Mouse (Mus musculus) limb, embryonic 13.5 days (tissue): ENCODE measurements around the gene Helz2. TPM values are rescaled to one million over a fixed set of nuclear protein-coding genes. Genes with fewer than 3 reads are reported as not detected.
"Not testable (repeated sequence)": the region's sequence is repeated elsewhere in the genome, so short reads cannot be mapped to it uniquely, and the experiment has no call there.

Experiments used
- ATAC-seq: fragments of 200-750 bp; cut with Nextera tagmentation; 2 replicates; pipeline ENCODE4 v1.8.0; 2017; ENCODE audit warnings: low read depth, moderate number of reproducible peaks, moderate TSS enrichment; ENCODE audit not compliant: low FRiP score
- H3K27ac ChIP-seq: fragments of 300-500 bp; sonication (generic); 2 replicates; pipeline ENCODE4 v1.5.1; 2015; ENCODE audit warnings: inconsistent platforms, mild to moderate bottlenecking, moderate library complexity
- H3K27me3 ChIP-seq: fragments of 300-500 bp; sonication (generic); 2 replicates; pipeline ENCODE4 v1.6.1; 2015; ENCODE audit warnings: mild to moderate bottlenecking, inconsistent platforms
- H3K36me3 ChIP-seq: fragments of 300-500 bp; sonication (generic); 2 replicates; pipeline ENCODE4 v1.6.1; 2015; ENCODE audit warnings: inconsistent platforms, mild to moderate bottlenecking, moderate library complexity
- H3K4me1 ChIP-seq: fragments of 300-500 bp; sonication (generic); 2 replicates; pipeline ENCODE4 v1.6.1; 2015; ENCODE audit warnings: inconsistent platforms
- H3K4me2 ChIP-seq: fragments of 300-500 bp; sonication (generic); replicated peaks from 2 replicates; pipeline ENCODE4 v1.6.1; 2015; ENCODE audit warnings: inconsistent platforms, mild to moderate bottlenecking, moderate library complexity
- H3K4me3 ChIP-seq: fragments of 300-500 bp; sonication (generic); 2 replicates; pipeline ENCODE4 v1.5.1; 2015; ENCODE audit warnings: moderate library complexity, mild to moderate bottlenecking, inconsistent platforms
- H3K9ac ChIP-seq: fragments of 300-500 bp; sonication (generic); 2 replicates; pipeline ENCODE4 v1.6.1; 2015; ENCODE audit warnings: mild to moderate bottlenecking, inconsistent platforms
- H3K9me3 ChIP-seq: fragments of 300-500 bp; sonication (generic); 2 replicates; pipeline ENCODE4 v1.6.1; 2016; ENCODE audit warnings: inconsistent platforms
- WGBS: fragments of 180-500 bp; shearing (Covaris S2); methylation state at CpG from one replicate; pipeline ENCODE4 v1.1.7; 2015; 5-methylcytosine and 5-hydroxymethylcytosine counted together
- polyA plus RNA-seq: library from polyadenylated mRNA; unstranded; fragments of >200 nt; fragmentation: Nextera tagmentation; extraction: Ambion mirVana; gene quantifications from 2 replicates; pipeline ENCODE4 v1.2.1, GENCODE M21; 2015

The Helz2 gene
- polyA plus RNA-seq, 1 experiment from 2014 or later, result 1.8 TPM

DNA sequence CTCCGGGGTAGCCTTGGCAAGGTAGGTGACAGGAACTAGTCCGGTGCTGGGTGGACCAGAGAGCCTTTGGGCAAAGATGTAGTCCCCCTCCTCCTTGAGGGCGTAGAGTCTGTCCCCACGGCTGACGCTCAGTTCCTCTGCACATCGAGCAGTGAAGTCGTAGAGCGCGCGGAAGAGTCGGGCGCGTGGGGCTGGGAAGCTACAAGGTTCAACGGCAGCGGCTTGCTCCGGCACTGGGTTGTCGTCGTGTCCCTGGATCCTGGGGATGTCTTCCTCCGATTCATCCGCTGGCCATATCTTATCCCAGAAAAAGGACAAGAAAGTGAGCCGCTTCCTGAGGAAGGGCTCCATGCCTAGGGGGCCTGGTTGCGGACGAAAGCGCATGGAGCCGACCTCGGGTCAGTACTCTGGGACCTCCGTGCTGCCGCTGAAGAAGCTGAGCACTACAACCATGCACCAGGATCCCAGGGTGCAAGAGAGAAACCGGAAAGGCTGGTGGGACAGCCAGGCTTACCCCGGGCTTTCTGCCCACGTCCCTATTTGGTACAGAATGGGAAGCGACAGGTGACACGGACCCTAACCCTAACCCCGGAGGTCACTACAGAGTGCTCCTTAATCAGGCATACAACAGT lies 29.3 kb downstream of the Helz2 start:
- Histone ChIP-seq H3K4me2 (peak overlapping the region; percentile 62), H3K4me3 (peak overlapping the region; percentile 36), H3K27me3 (peaks cover 43% of the 10 kb centered on the region), H3K36me3 (no peaks in the 10 kb centered on the region), H3K4me1 (peaks cover 16% of the 10 kb centered on the region), H3K9me3 (no peaks in the 10 kb centered on the region), H3K27ac (no peak overlapping the region), H3K9ac (peak overlapping the region; percentile 14; the same call in 1 of the 2 replicates)
- 0 out of 2 replicates have a peak, but pooled peaks have one; percentile 8 for ATAC-seq
- WGBS, result 4% methylated on average over 34 of the region's 34 CpGs

DNA sequence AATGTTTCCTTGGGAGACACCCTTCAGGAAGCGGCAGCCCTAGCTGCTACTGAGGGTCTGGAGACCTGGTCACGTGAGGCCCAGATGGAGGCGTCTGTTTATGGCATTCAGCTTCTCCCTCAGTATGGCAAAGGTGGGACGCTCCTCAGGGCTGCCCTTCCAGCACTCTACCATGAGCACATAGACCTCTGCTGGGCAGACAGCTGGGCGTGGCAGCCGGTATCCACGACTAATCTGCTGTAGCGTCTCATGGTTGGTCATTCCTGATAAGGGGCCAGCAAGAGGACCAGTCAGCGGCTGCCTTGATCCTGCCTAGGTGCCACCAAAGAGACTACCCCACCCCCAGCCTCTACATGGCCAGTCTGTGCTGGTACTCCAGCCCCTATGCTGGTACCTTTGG lies 35.7 kb downstream of the Helz2 start:
- H3K36me3 ChIP-seq, result no peaks in the 10 kb centered on the region
- H3K9me3 ChIP-seq, result no peaks in the 10 kb centered on the region
- no peak overlapping the region for H3K4me2 ChIP-seq
- no peaks in the 10 kb centered on the region for H3K4me1 ChIP-seq
- no peak overlapping the region for H3K27ac ChIP-seq
- no peak overlapping the region for H3K4me3 ChIP-seq
- no peak overlapping the region for H3K9ac ChIP-seq
- 75% methylated on average over 9 of the region's 9 CpGs for WGBS
- no peak for ATAC-seq
- H3K27me3 ChIP-seq, result peaks cover 8% of the 10 kb centered on the region

DNA sequence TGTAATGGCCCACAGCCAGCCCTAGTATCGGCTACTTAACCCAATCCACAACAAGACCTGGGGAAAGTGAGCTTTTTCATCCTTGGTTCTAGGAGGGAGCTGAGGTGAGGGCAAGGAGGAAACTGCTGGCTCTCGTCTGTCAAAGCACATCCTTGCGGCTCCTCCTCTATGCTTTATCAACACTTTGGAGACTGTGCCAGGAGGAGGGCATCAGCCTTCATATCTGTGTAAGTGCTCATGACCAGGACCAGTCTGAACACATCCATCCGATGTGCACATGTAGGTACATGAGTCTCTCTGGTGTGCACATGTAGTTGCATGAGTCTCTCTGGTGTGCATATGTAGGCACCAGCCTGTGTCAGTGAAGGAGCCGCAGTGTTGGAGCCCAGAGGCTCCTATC lies 36.1 kb downstream of the Helz2 start:
- ATAC-seq, result no peak
- H3K4me1 ChIP-seq, result no peaks in the 10 kb centered on the region
- H3K27me3 ChIP-seq, result peaks cover 5% of the 10 kb centered on the region; the same call in 1 of the 2 replicates
- no peaks in the 10 kb centered on the region for H3K9me3 ChIP-seq
- no peak overlapping the region for H3K4me3 ChIP-seq
- H3K9ac ChIP-seq, result no peak overlapping the region
- no peaks in the 10 kb centered on the region for H3K36me3 ChIP-seq
- 81% methylated on average over 5 of the region's 5 CpGs for WGBS
- H3K4me2 ChIP-seq, result no peak overlapping the region
- no peak overlapping the region for H3K27ac ChIP-seq

- H3K9me3 ChIP-seq, result no peaks in the 10 kb centered on the region
- whole genome bisulfite sequencing, result 84% methylated on average over 6 of the region's 6 CpGs
- no peak overlapping the region for H3K9ac ChIP-seq
- H3K36me3 ChIP-seq, result no peaks in the 10 kb centered on the region
- no peak for ATAC-seq
- no peak overlapping the region for H3K4me3 ChIP-seq
- no peak overlapping the region for H3K27ac ChIP-seq
- H3K4me2 ChIP-seq, result no peak overlapping the region
- H3K27me3 ChIP-seq, result no peaks in the 10 kb centered on the region
- H3K4me1 ChIP-seq, result no peaks in the 10 kb centered on the region
Observed at GRCm38 (mm10) chr2:181202886-181203285, 38.9 kb downstream of the Helz2 start.

GRCm38 (mm10) chr2:181202422-181202821 lies 39.4 kb downstream of the Helz2 start, which contains the start of gene Ptk6:
Ptk6 (minus strand) TSS chr2:181202789.
- H3K4me1 ChIP-seq, result no peaks in the 10 kb centered on the region
- H3K27ac ChIP-seq, result no peak within 1 kb of the TSS
- no peaks in the 10 kb centered on the region for H3K9me3 ChIP-seq
- no peaks in the 10 kb centered on the region for H3K27me3 ChIP-seq
- no peak within 1 kb of the TSS for H3K4me2 ChIP-seq
- no peak for ATAC-seq
- 88% methylated on average over 3 of the region's 3 CpGs for WGBS
- no peak within 1 kb of the TSS for H3K4me3 ChIP-seq
- H3K9ac ChIP-seq, result no peak within 1 kb of the TSS
- H3K36me3 ChIP-seq, result no peaks in the 10 kb centered on the region

DNA sequence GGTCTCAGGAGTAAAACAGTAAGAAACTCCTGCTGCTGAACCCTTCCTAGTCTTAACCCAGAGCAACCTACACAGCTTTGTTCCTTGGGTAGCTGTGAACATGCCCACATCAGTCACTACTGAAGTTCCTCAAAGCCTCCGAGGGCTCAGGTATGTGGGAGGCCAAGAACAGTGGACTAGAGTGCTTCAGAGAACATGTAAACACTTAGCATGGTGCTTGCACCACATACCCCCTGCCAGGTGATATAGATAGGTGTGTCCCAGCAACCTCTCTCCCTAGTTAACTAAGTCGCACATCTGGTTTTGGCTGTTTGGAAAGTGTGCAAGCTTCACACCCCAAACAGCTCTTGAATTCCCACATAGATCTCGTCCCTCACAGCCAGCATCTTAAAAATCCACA lies 40.2 kb downstream of the Helz2 start:
- ATAC-seq, result no peak
- H3K4me1 ChIP-seq, result no peaks in the 10 kb centered on the region

DNA sequence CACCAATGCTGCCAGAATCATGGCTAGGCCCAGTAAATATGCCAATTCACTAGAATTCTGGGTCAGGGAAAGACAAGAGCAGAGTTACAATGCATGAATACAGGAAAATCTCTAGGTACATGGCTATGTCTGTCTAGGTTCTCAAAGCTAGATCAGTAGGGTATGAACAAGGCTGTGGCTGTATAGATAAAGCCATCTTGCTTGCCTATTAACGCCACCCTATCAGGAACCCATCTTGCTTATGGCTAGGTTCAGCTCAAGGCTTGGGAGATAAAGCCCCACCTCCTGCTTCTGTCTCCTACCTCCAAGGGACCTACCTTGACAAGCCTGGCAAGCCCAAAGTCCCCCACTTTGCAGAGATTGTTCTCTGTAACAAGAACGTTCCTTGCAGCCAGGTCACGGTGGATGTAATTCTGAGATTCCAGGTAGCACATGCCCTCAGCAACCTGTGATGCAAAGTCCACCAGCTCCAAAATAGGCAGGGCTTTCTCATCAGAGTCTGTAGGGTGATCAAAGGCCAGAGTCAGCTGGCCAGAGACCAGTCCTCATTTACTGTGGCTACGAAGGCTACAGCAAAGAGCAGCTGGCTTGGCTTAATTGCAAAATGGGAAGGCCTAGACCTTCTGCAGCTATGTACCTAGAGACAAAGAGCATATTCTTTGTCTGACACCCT lies 45.1 kb downstream of the Helz2 start:
- no peak overlapping the region for H3K4me3 ChIP-seq
- ATAC-seq, result no peak
- H3K27ac ChIP-seq, result no peak overlapping the region
- H3K4me1 ChIP-seq, result no peaks in the 10 kb centered on the region
- no peaks in the 10 kb centered on the region for H3K36me3 ChIP-seq
- no peak overlapping the region for H3K4me2 ChIP-seq
- 87% methylated on average over 4 of the region's 4 CpGs for WGBS
- H3K27me3 ChIP-seq, result no peaks in the 10 kb centered on the region
- no peak overlapping the region for H3K9ac ChIP-seq
- no peaks in the 10 kb centered on the region for H3K9me3 ChIP-seq

More for the DNA sequence above, 40.2 kb downstream of the Helz2 start:
- Histone ChIP-seq H3K36me3 (no peaks in the 10 kb centered on the region), H3K4me2 (no peak overlapping the region), H3K4me3 (no peak overlapping the region), H3K27me3 (no peaks in the 10 kb centered on the region), H3K27ac (no peak overlapping the region), H3K9ac (no peak overlapping the region), H3K9me3 (no peaks in the 10 kb centered on the region)
- WGBS, result 67% methylated on average over 3 of the region's 3 CpGs

GRCm38 (mm10) chr2:181193044-181193443 lies 48.8 kb downstream of the Helz2 start:
- Histone ChIP-seq H3K4me3 (no peak overlapping the region), H3K4me2 (no peak overlapping the region), H3K9ac (no peak overlapping the region), H3K36me3 (peaks cover 12% of the 10 kb centered on the region), H3K9me3 (no peaks in the 10 kb centered on the region), H3K27me3 (no peaks in the 10 kb centered on the region), H3K4me1 (peaks cover 10% of the 10 kb centered on the region), H3K27ac (no peak overlapping the region)
- WGBS, result 75% methylated on average over 3 of the region's 3 CpGs
- no peak for ATAC-seq

DNA sequence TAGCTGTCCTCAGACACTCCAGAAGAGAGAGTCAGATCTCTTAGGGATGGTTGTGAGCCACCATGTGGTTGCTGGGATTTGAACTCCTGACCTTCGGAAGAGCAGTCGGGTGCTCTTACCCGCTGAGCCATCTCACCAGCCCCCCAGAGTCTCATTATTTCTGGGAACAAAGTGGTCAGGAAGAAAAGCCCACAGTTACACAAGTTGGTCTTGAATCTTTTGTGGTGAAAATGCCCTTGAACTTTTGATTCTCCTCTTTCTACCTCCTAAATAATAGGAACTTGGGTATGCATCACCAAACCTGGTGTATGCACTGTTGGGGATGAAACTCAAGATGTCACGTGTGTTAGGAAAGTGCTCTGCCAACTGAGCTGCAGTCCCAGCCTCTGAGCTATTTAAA lies 49.9 kb downstream of the Helz2 start:
- no peak overlapping the region for H3K4me2 ChIP-seq
- peaks cover 10% of the 10 kb centered on the region for H3K4me1 ChIP-seq
- no peaks in the 10 kb centered on the region for H3K27me3 ChIP-seq
- 72% methylated on average over 4 of the region's 4 CpGs for WGBS
- no peak overlapping the region for H3K9ac ChIP-seq
- peaks cover 12% of the 10 kb centered on the region for H3K36me3 ChIP-seq
- H3K4me3 ChIP-seq, result no peak overlapping the region
- no peaks in the 10 kb centered on the region for H3K9me3 ChIP-seq
- no peak overlapping the region for H3K27ac ChIP-seq
- ATAC-seq, result no peak

- not testable (repeated sequence) for H3K4me3 ChIP-seq, H3K27me3 ChIP-seq, ATAC-seq, H3K4me2 ChIP-seq, H3K27ac ChIP-seq, H3K9me3 ChIP-seq, H3K9ac ChIP-seq
- H3K36me3 ChIP-seq, result peaks cover 12% of the 10 kb centered on the region
- WGBS, result 70% methylated on average over 4 of the region's 4 CpGs
- H3K4me1 ChIP-seq, result peaks cover 10% of the 10 kb centered on the region
Observed at GRCm38 (mm10) chr2:181191385-181191784, 50.4 kb downstream of the Helz2 start.

DNA sequence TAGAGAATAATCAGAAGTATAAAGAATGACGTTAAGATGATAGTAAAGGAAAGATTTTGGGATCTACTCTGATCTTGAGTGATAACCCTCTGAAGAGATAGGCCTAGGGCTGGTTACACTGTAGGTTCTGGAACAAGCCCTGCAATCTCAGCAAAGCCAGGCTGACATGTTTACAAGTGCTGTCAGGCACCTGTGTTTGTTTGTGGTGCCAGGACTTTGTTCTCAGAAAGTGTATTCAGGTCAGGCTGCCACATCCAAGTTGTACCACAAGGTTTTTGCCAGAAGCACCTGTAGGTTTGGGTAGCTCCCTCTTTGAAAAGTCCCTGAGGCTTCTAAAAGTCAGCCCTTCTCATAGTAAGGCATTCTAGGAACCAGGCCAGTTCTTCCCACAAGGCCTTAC lies 52.5 kb downstream of the Helz2 start:
- ATAC-seq, result no peak
- Histone ChIP-seq H3K4me2 (no peak overlapping the region), H3K9me3 (no peaks in the 10 kb centered on the region), H3K9ac (no peak overlapping the region), H3K4me3 (no peak overlapping the region), H3K27me3 (no peaks in the 10 kb centered on the region), H3K27ac (no peak overlapping the region), H3K4me1 (peaks cover 10% of the 10 kb centered on the region), H3K36me3 (peaks cover 12% of the 10 kb centered on the region)
- WGBS, result 76% methylated on average over 1 of the region's 1 CpGs

DNA sequence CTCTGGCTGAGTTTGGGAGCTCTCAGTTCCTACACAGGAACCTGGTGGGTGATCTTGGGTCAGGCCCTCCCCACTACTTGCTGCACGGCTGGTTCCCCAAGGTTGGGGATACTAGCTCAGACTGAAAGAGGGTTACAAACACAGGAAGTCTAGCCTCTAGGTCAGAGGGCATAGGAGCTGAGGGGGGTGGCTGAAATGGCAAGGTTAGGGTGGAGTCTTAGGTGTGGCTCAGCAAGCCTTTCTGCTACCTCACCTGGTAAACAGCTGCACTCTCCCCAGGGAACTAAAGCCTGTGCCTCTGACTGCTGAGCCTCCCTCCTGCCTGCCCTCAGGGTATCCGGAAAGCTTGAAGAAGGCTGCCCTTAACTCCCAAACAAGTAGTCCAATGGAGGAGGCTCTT lies 53.1 kb downstream of the Helz2 start:
- peak overlapping the region; percentile 39 for H3K9ac ChIP-seq
- H3K27ac ChIP-seq, result peak overlapping the region; percentile 22; the same call in 1 of the 2 replicates
- WGBS, result 47% methylated on average over 2 of the region's 2 CpGs

More for the DNA sequence above, 53.1 kb downstream of the Helz2 start:
- Histone ChIP-seq H3K9me3 (no peaks in the 10 kb centered on the region), H3K4me1 (peaks cover 10% of the 10 kb centered on the region), H3K36me3 (peaks cover 12% of the 10 kb centered on the region), H3K27me3 (no peaks in the 10 kb centered on the region), H3K4me2 (peak overlapping the region; percentile 78), H3K4me3 (peak overlapping the region; percentile 73)
- ATAC-seq, result no peak
